In genomic region chr1:37865401-37866215, GRCm38 (mm10) we compare ENCODE assay signal across 8 mouse cellular contexts. TPM values are rescaled to one million over a fixed set of nuclear protein-coding genes. Genes with fewer than 3 reads are reported as not detected.
DNase-seq lines count a peak whose midpoint lies in the region; ATAC-seq and TF ChIP-seq lines count a peak whose summit lies in the region.

No protein-coding gene starts in this region.

- peak overlapping the region; percentile 74 for H3K4me2 ChIP-seq in hindbrain, embryonic 13.5 days
- H3K4me2 ChIP-seq in midbrain, embryonic 16.5 days (ENCODE audit: low read length), result peak overlapping the region; percentile 82

- no peak for ATAC-seq in hindbrain, embryonic 13.5 days (ENCODE audit: low FRiP score)
- no peak for ATAC-seq in midbrain, embryonic 16.5 days

- peak overlapping the region; percentile 86 for H3K4me3 ChIP-seq in layer of hippocampus, adult 2 months
- peak overlapping the region; percentile 69 for H3K4me3 ChIP-seq in hindbrain, embryonic 13.5 days
- H3K4me3 ChIP-seq in midbrain, embryonic 16.5 days (ENCODE audit: low read depth, low read length), result peak overlapping the region; percentile 80

- peaks cover 6% of the 10 kb centered on the region for H3K4me1 ChIP-seq in hindbrain, embryonic 13.5 days (replicated peaks)
- H3K4me1 ChIP-seq in midbrain, embryonic 16.5 days (ENCODE audit: control insufficient read depth, insufficient read depth, low read length), result peaks cover 9% of the 10 kb centered on the region

- H3K36me3 ChIP-seq in hindbrain, embryonic 13.5 days, result no peaks in the 10 kb centered on the region
- H3K36me3 ChIP-seq in midbrain, embryonic 16.5 days (ENCODE audit: control insufficient read depth, insufficient read depth, low read length), result no peaks in the 10 kb centered on the region

- peaks cover 21% of the 10 kb centered on the region for H3K27me3 ChIP-seq in hindbrain, embryonic 13.5 days
- peaks cover 6% of the 10 kb centered on the region; the same call in 1 of the 2 replicates for H3K27me3 ChIP-seq in midbrain, embryonic 16.5 days (ENCODE audit: control insufficient read depth, insufficient read depth, low read depth, low read length)

- peak overlapping the region; percentile 98 for H3K27ac ChIP-seq in layer of hippocampus, adult 2 months
- peak overlapping the region; percentile 95 for H3K27ac ChIP-seq in hindbrain, embryonic 13.5 days
- H3K27ac ChIP-seq in midbrain, embryonic 16.5 days (ENCODE audit: low read length), result peak overlapping the region; percentile 94

- 11% methylated on average over 23 of the region's 23 CpGs for WGBS in hindbrain, embryonic 13.5 days
- WGBS in midbrain, embryonic 16.5 days, result 10% methylated on average over 23 of the region's 23 CpGs

- TF ChIP-seq CTCF in layer of hippocampus, adult 2 months (conservative IDR thresholded peaks at IDR 0.05), result no peak

- DNase-seq in layer of hippocampus, adult 2 months (ENCODE audit: low spot score in 2 of 2), result no peak
- no peak for DNase-seq in layer of hippocampus, postnatal 36 days
- peak; percentile 37 to 38 for DNase-seq in cerebellum, postnatal 14 days
- DNase-seq in Muller cell, postnatal 12 days (ENCODE audit: inconsistent ontology term), result no peak
- no peak for DNase-seq in layer of hippocampus, adult 8-10 months (ENCODE audit: low spot score in 2 of 2)
- DNase-seq in layer of hippocampus, postnatal 10 days (ENCODE audit: low spot score in 2 of 2), result no peak

- H3K9ac ChIP-seq in hindbrain, embryonic 13.5 days, result peak overlapping the region; percentile 78
- H3K9ac ChIP-seq in midbrain, embryonic 16.5 days (ENCODE audit: low read depth, low read length), result peak overlapping the region; percentile 82

- no peaks in the 10 kb centered on the region for H3K9me3 ChIP-seq in hindbrain, embryonic 13.5 days
- H3K9me3 ChIP-seq in midbrain, embryonic 16.5 days (replicated peaks; ENCODE audit: control insufficient read depth, low read length, poor library complexity, severe bottlenecking), result no peaks in the 10 kb centered on the region; the same call in 1 of the 2 replicates

RNA-seq across cellular contexts. Expression of gene Tsga10, which starts 0.6 kb away (rescaled TPM):
- 10 to 100 TPM; 24.8 to 28.6 TPM for total RNA-seq in layer of hippocampus, adult 2 months (2021)
- total RNA-seq in layer of hippocampus, postnatal 36 days (2021), result 10 to 100 TPM; 29.5 to 33.9 TPM
- polyA plus RNA-seq in hindbrain, embryonic 13.5 days (2015; fragmentation: Nextera tagmentation; extraction: Ambion mirVana), result 21.5 and 22.3 TPM in 2 replicates
- polyA plus RNA-seq in midbrain, embryonic 16.5 days (2015; fragmentation: Nextera tagmentation; extraction: Ambion mirVana), result 17.0 and 23.4 TPM in 2 replicates
- 10 to 100 TPM; 20.1 to 29.9 (median 23.7) TPM for total RNA-seq in layer of hippocampus, adult 8-10 months (2022)
- 10 to 100 TPM; 15.3 to 18.0 TPM for total RNA-seq in layer of hippocampus, postnatal 10 days (2021)

RNA-seq across cellular contexts. Expression of gene Lipt1, which starts 5.9 kb away (rescaled TPM):
- 1 to 10 TPM; 6.9 to 7.4 TPM for total RNA-seq in layer of hippocampus, adult 2 months (2021)
- total RNA-seq in layer of hippocampus, postnatal 36 days (2021), result 1 to 10 TPM; 7.5 to 7.7 TPM
- polyA plus RNA-seq in hindbrain, embryonic 13.5 days (2015; fragmentation: Nextera tagmentation; extraction: Ambion mirVana), result 6.5 and 7.6 TPM in 2 replicates
- polyA plus RNA-seq in midbrain, embryonic 16.5 days (2015; fragmentation: Nextera tagmentation; extraction: Ambion mirVana), result 8.6 and 8.8 TPM in 2 replicates
- 1 to 10 TPM; 7.1 to 9.2 (median 8.6) TPM for total RNA-seq in layer of hippocampus, adult 8-10 months (2022)
- total RNA-seq in layer of hippocampus, postnatal 10 days (2021), result 1 to 10 TPM; 7.0 to 7.5 TPM

RNA-seq across cellular contexts. Expression of gene Mitd1, which starts 24.6 kb away (rescaled TPM):
- total RNA-seq in layer of hippocampus, adult 2 months (2021), result 10 to 100 TPM; 11.0 to 12.2 TPM
- 10 to 100 TPM; 11.9 to 13.9 TPM for total RNA-seq in layer of hippocampus, postnatal 36 days (2021)
- polyA plus RNA-seq in hindbrain, embryonic 13.5 days (2015; fragmentation: Nextera tagmentation; extraction: Ambion mirVana), result 18.3 and 19.3 TPM in 2 replicates
- polyA plus RNA-seq in midbrain, embryonic 16.5 days (2015; fragmentation: Nextera tagmentation; extraction: Ambion mirVana), result 13.8 and 14.0 TPM in 2 replicates
- 10 to 100 TPM in 3 of 4 experiments, 1 to 10 TPM in 1; 8.6 to 14.7 (median 12.9) TPM for total RNA-seq in layer of hippocampus, adult 8-10 months (2022)
- 10 to 100 TPM; 11.9 to 13.7 TPM for total RNA-seq in layer of hippocampus, postnatal 10 days (2021)

RNA-seq across cellular contexts. Expression of gene Mrpl30, which starts 24.7 kb away (rescaled TPM):
- 100 to 1,000 TPM; 134 to 142 TPM for total RNA-seq in layer of hippocampus, adult 2 months (2021)
- total RNA-seq in layer of hippocampus, postnatal 36 days (2021), result 100 to 1,000 TPM; 137 to 150 TPM
- polyA plus RNA-seq in hindbrain, embryonic 13.5 days (2015; fragmentation: Nextera tagmentation; extraction: Ambion mirVana), result 247 and 255 TPM in 2 replicates
- polyA plus RNA-seq in midbrain, embryonic 16.5 days (2015; fragmentation: Nextera tagmentation; extraction: Ambion mirVana), result 229 and 231 TPM in 2 replicates
- 100 to 1,000 TPM; 131 to 158 (median 140) TPM for total RNA-seq in layer of hippocampus, adult 8-10 months (2022)
- total RNA-seq in layer of hippocampus, postnatal 10 days (2021), result 100 to 1,000 TPM; 142 to 164 TPM

RNA-seq across cellular contexts. Expression of gene Lyg2, which starts 50.7 kb away (rescaled TPM):
- not detected for total RNA-seq in layer of hippocampus, adult 2 months (2021)
- not detected for total RNA-seq in layer of hippocampus, postnatal 36 days (2021)
- polyA plus RNA-seq in hindbrain, embryonic 13.5 days (2015; fragmentation: Nextera tagmentation; extraction: Ambion mirVana), result not detected in 2 replicates
- not detected in 2 replicates for polyA plus RNA-seq in midbrain, embryonic 16.5 days (2015; fragmentation: Nextera tagmentation; extraction: Ambion mirVana)
- under 1 TPM in 1 of 4 experiments, not detected in 3; 0.12 TPM for total RNA-seq in layer of hippocampus, adult 8-10 months (2022)
- not detected for total RNA-seq in layer of hippocampus, postnatal 10 days (2021)

Comparison
In these comparisons a context has a peak if more than half of its experiments do, and no peak if none do; other contexts are left out.
1. DNase-seq: peak in cerebellum, postnatal 14 days (2 of 2); none in layer of hippocampus, adult 2 months (0 of 2), layer of hippocampus, postnatal 36 days (0 of 2), Muller cell, postnatal 12 days (single experiment), layer of hippocampus, adult 8-10 months (0 of 2) and layer of hippocampus, postnatal 10 days (0 of 2).
2. Peak in every context shown above with its lines, with median percentiles within 50 percentile points of each other: H3K27ac ChIP-seq and H3K4me3 ChIP-seq.